Mouse (Mus musculus): ENCODE measurements around the gene Spc25.

Spc25 gene

DNA sequence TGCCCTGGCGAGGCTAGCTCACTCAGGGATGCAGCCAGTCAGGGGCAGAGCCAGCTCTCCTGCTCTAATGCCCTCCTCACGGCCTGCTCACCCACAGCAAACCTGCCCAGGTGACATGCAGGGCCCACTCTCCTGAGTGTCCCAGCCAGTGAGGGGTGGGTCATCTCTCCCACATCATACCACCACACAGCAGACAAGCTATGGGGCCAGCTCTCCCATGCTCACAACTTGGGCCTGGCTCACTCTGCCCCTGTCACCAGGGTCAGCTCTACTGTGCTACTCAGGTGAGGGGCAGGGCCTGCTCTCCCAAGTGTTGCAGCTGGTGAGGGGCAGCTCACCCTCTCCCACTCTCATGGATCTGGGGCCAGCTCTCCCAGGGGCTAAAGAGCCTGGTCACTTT is 18.0 kb downstream of the Spc25 start:
- no peak for DNase-seq (ENCODE audit: low read depth, low spot score)

DNA sequence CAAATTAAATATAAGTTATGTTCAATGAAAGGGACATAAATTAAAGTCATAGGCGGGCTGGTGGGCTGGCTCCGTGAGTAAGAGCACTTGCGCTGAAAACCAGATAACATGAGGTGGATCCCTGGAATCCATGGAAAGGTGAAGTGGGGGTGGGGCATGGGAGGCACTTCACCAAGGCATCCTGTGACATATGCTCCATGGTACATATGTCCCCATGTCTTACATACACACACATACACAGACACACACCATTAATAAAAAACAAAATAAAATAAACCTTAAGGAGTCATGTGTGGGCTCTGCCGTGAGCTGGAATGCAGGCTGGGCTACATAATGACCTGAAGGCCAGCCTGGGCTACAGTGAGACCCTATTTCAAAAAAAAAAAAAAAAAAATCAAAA is 26.3 kb downstream of the Spc25 start:
- DNase-seq (ENCODE audit: low read depth, low spot score): no peak

DNA sequence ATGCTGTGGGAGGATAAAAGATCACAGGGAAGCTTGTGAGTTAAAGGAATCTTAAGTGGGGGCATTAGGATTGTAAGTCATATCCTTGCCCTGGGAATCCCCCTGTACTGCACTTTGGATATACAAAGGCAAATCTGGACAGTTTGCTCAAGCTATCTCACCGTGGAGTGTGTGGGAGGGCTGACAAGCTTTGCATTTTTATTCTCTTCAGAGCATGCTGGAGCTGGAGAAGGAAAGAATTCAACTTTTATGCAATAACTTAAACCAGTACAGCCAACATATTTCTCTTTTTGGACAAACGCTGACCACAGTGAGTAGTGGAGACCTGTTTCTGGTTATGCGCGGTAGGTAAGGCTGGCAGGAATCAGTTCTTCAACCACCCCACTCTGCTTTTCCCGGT is 30.7 kb downstream of the Spc25 start:
- DNase-seq (ENCODE audit: low read depth, low spot score): no peak

GRCm38 (mm10) chr2:69170395-69171077 is 35.5 kb downstream of the Spc25 start:
- DNase-seq (ENCODE audit: low read depth, low spot score): no peak

- no peak for DNase-seq (ENCODE audit: low read depth, low spot score)
These were observed 47.1 kb downstream of the Spc25 start for GRCm38 (mm10) chr2:69158907-69159306.

DNA sequence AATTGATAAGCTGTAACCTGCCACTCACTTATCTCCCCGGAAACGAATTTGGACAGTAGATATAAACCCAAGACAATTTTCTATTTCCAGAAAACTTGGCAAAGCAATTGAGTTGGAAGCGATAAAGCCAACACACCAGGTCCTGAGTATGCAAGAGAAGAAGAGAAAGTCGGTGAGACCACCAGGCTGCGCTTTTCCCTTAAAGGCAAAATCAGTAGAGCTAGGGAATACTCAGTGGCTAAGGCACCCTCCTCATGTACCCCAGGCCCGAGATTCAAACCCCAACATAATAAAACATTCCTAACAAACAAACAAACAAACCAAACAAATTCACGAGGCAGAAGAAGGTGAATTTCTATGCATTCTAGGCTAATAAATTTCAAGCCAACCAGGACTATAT is 49.7 kb downstream of the Spc25 start:
- DNase-seq (ENCODE audit: low read depth, low spot score): no peak

DNA sequence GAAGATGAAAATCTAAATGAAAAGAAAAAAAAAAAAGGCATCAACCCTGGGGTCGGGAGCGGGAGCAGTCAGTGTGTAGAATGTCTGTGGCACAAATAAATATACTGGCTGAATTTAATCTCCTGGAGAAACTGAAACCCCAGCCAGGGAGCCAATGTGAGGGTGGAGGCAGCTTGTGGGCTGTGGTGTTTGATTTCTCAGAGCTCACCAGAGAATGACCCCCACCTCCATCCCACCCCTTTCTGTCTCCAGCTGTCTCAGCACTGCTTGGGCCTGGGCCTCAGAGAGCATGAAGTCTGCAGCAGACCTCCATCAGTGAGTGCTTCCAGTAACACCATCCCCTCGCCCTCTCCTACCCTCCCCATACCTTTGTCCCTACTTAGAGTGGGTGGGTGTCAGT is 50.1 kb downstream of the Spc25 start:
- no peak for DNase-seq (ENCODE audit: low read depth, low spot score)

GRCm38 (mm10) chr2:69150841-69151240 is 55.2 kb downstream of the Spc25 start:
- no peak for DNase-seq (ENCODE audit: low read depth, low spot score)

GRCm38 (mm10) chr2:69149154-69149553 is 56.8 kb downstream of the Spc25 start:
- DNase-seq (ENCODE audit: low read depth, low spot score): no peak

DNA sequence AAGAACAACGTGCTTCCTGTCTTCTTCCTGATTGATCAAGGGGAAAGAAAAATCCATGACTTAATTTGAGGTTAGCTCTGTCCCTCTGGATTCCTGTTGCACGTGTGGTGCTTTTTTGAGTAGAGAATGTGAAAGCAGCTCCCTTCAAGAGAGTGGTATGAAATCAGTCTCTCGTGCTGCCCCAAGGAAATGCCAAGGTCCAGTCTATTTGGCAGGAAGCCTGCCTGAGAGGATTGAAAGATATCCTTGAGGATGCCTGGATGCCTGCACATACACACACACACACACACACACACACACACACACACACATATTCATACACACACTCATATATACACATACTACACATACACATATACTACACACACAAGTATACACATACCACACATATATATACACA is 57.3 kb downstream of the Spc25 start:
- DNase-seq (ENCODE audit: low read depth, low spot score): no peak

Measured in CD4-positive helper T cell, adult 2 months (primary cell).